In genomic region chr7:81208944-81209343, GRCm38 (mm10) we compare ENCODE assay signal across 9 mouse cellular contexts. TPM values are rescaled to one million over a fixed set of nuclear protein-coding genes. Genes with fewer than 3 reads are reported as not detected.
DNase-seq lines count a peak whose midpoint lies in the region; ATAC-seq and TF ChIP-seq lines count a peak whose summit lies in the region.
"Had no signal": no experiment of that assay in that cellular context is flagged by ENCODE, and none has a peak within 500 bp of the region (broad histone marks: within the 10 kb centered on the region; RNA-seq: fewer than 3 reads in every experiment).

No protein-coding gene starts in this region.

- TF ChIP-seq CTCF in forebrain, postnatal 0 days (IDR thresholded peaks at IDR 0.05; ENCODE audit: low read depth), result peak; percentile 59
- peak; percentile 59 for TF ChIP-seq CTCF in cortical plate, adult 2 months (IDR thresholded peaks at IDR 0.05; ENCODE audit: extremely low read depth, insufficient read depth, low read length)
- TF ChIP-seq CTCF in intestine, postnatal 0 days (IDR thresholded peaks at IDR 0.05; ENCODE audit: low read depth), result peak; percentile 84

- H3K4me2 ChIP-seq in forebrain, postnatal 0 days (ENCODE audit: low read depth), result no peak overlapping the region
- H3K4me2 ChIP-seq in forebrain, embryonic 16.5 days (ENCODE audit: low read length), result no peak overlapping the region
- H3K4me2 ChIP-seq in intestine, postnatal 0 days (replicated peaks; ENCODE audit: low read depth), result no peak overlapping the region; the same call in 1 of the 2 replicates
- no peak overlapping the region for H3K4me2 ChIP-seq in liver, embryonic 11.5 days
- H3K4me2 ChIP-seq: limb, embryonic 15.5 days had no signal

- no peaks in the 10 kb centered on the region for H3K9me3 ChIP-seq in forebrain, postnatal 0 days (ENCODE audit: low read length)
- no peaks in the 10 kb centered on the region for H3K9me3 ChIP-seq in forebrain, embryonic 16.5 days (ENCODE audit: control insufficient read depth, low read length)
- no peaks in the 10 kb centered on the region for H3K9me3 ChIP-seq in intestine, postnatal 0 days (ENCODE audit: control insufficient read depth)
- no peaks in the 10 kb centered on the region for H3K9me3 ChIP-seq in liver, embryonic 11.5 days (ENCODE audit: control insufficient read depth, low read length)
- H3K9me3 ChIP-seq: limb, embryonic 15.5 days had no signal

- H3K27ac ChIP-seq in forebrain, postnatal 0 days (ENCODE audit: low read depth, low read length), result no peak overlapping the region
- H3K27ac ChIP-seq in forebrain, embryonic 16.5 days (ENCODE audit: low read length), result no peak overlapping the region
- no peak overlapping the region for H3K27ac ChIP-seq in cortical plate, adult 2 months (ENCODE audit: insufficient read depth, low read length)
- no peak overlapping the region for H3K27ac ChIP-seq in intestine, postnatal 0 days (ENCODE audit: low read depth, low read length)
- H3K27ac ChIP-seq in liver, embryonic 11.5 days (ENCODE audit: low read depth, low read length), result no peak overlapping the region
- H3K27ac ChIP-seq: limb, embryonic 15.5 days had no signal

- peak; percentile 27 for DNase-seq in forebrain, postnatal 0 days
- peak; percentile 18 for DNase-seq in MN1 (ENCODE audit: low spot score)
- DNase-seq in liver, embryonic 11.5 days (ENCODE audit: low spot score), result peak; percentile 55
- peak; percentile 73 for DNase-seq in retina, postnatal 1 day
- peak; percentile 82 for DNase-seq in thymus, postnatal 4 days

- H3K36me3 ChIP-seq in forebrain, postnatal 0 days (ENCODE audit: insufficient read depth), result no peaks in the 10 kb centered on the region
- no peaks in the 10 kb centered on the region for H3K36me3 ChIP-seq in forebrain, embryonic 16.5 days (ENCODE audit: control insufficient read depth, insufficient read depth)
- H3K36me3 ChIP-seq in intestine, postnatal 0 days (ENCODE audit: control insufficient read depth, insufficient read depth), result no peaks in the 10 kb centered on the region
- no peaks in the 10 kb centered on the region for H3K36me3 ChIP-seq in liver, embryonic 11.5 days (ENCODE audit: control insufficient read depth, insufficient read depth, low read length)
- H3K36me3 ChIP-seq: limb, embryonic 15.5 days had no signal

- 19% methylated on average over 6 of the region's 6 CpGs for WGBS in forebrain, postnatal 0 days
- WGBS in forebrain, embryonic 16.5 days, result 20% methylated on average over 6 of the region's 6 CpGs
- 21% methylated on average over 6 of the region's 6 CpGs for whole genome bisulfite sequencing in intestine, postnatal 0 days
- WGBS in liver, embryonic 11.5 days, result 22% methylated on average over 6 of the region's 6 CpGs

- peaks cover 29% of the 10 kb centered on the region for H3K27me3 ChIP-seq in forebrain, postnatal 0 days (ENCODE audit: insufficient read depth, low read length)
- H3K27me3 ChIP-seq in forebrain, embryonic 16.5 days (replicated peaks; ENCODE audit: control insufficient read depth, insufficient read depth, low read length), result peaks cover 36% of the 10 kb centered on the region
- no peaks in the 10 kb centered on the region for H3K27me3 ChIP-seq in intestine, postnatal 0 days (replicated peaks; ENCODE audit: control insufficient read depth, insufficient read depth, low read length)
- H3K27me3 ChIP-seq in liver, embryonic 11.5 days (replicated peaks; ENCODE audit: control insufficient read depth, insufficient read depth, low read length), result peaks cover 21% of the 10 kb centered on the region

- TF ChIP-seq POLR2A in cortical plate, adult 2 months (IDR thresholded peaks at IDR 0.05; ENCODE audit: extremely low read depth, insufficient read depth, low read length), result no peak

- ATAC-seq in forebrain, postnatal 0 days, result no peak
- no peak for ATAC-seq in forebrain, embryonic 16.5 days
- ATAC-seq in intestine, postnatal 0 days, result no peak
- no peak for ATAC-seq in liver, embryonic 11.5 days (replicated peaks; ENCODE audit: low FRiP score)

- no peak overlapping the region for H3K4me3 ChIP-seq in forebrain, postnatal 0 days (ENCODE audit: low read depth, low read length)
- no peak overlapping the region for H3K4me3 ChIP-seq in forebrain, embryonic 16.5 days (replicated peaks; ENCODE audit: low read length)
- no peak overlapping the region for H3K4me3 ChIP-seq in cortical plate, adult 2 months (ENCODE audit: insufficient read depth, low read length)
- H3K4me3 ChIP-seq in intestine, postnatal 0 days (ENCODE audit: low read depth, low read length), result no peak overlapping the region
- no peak overlapping the region for H3K4me3 ChIP-seq in liver, embryonic 11.5 days (ENCODE audit: low read depth, low read length)
- H3K4me3 ChIP-seq: limb, embryonic 15.5 days had no signal

- no peak overlapping the region for H3K9ac ChIP-seq in forebrain, postnatal 0 days
- no peak overlapping the region for H3K9ac ChIP-seq in forebrain, embryonic 16.5 days (replicated peaks; ENCODE audit: low read depth, low read length)
- H3K9ac ChIP-seq in intestine, postnatal 0 days (ENCODE audit: low read depth, low read length), result no peak overlapping the region
- H3K9ac ChIP-seq in liver, embryonic 11.5 days (ENCODE audit: low read depth, low read length), result no peak overlapping the region
- H3K9ac ChIP-seq: limb, embryonic 15.5 days had no signal

- no peaks in the 10 kb centered on the region for H3K4me1 ChIP-seq in forebrain, postnatal 0 days (ENCODE audit: insufficient read depth)
- H3K4me1 ChIP-seq in forebrain, embryonic 16.5 days (replicated peaks; ENCODE audit: control insufficient read depth, insufficient read depth, low read length), result peaks cover 15% of the 10 kb centered on the region
- H3K4me1 ChIP-seq in cortical plate, adult 2 months (ENCODE audit: control insufficient read depth, insufficient read depth, low read length), result no peaks in the 10 kb centered on the region
- no peaks in the 10 kb centered on the region for H3K4me1 ChIP-seq in intestine, postnatal 0 days (replicated peaks; ENCODE audit: control insufficient read depth, insufficient read depth, low read length)
- peaks cover 13% of the 10 kb centered on the region for H3K4me1 ChIP-seq in liver, embryonic 11.5 days (replicated peaks; ENCODE audit: control insufficient read depth, insufficient read depth, low read length)

RNA-seq across cellular contexts. Expression of gene Pde8a, which starts 4.5 kb away (rescaled TPM):
- total RNA-seq in forebrain, postnatal 0 days (2014; rRNA removed), result 2.3 and 2.7 TPM in 2 replicates
- 1.0 and 1.1 TPM in 2 replicates for polyA plus RNA-seq in forebrain, postnatal 0 days (2015; fragmentation: Nextera tagmentation; extraction: Ambion mirVana)
- 2.1 and 2.3 TPM in 2 replicates for polyA plus RNA-seq in forebrain, embryonic 16.5 days (2015; fragmentation: Nextera tagmentation; extraction: Ambion mirVana)
- 13.1 and 16.1 TPM in 2 replicates for polyA plus RNA-seq in cortical plate, adult 2 months (2012; rRNA removed)
- 3.6 and 3.8 TPM in 2 replicates for polyA plus RNA-seq in intestine, postnatal 0 days (2015; fragmentation: Nextera tagmentation; extraction: Ambion mirVana)
- 1.7 and 1.9 TPM in 2 replicates for polyA plus RNA-seq in liver, embryonic 11.5 days (2014; fragmentation: Nextera tagmentation; extraction: Ambion mirVana)

Comparison
In these comparisons a context has a peak if more than half of its experiments do, and no peak if none do; other contexts are left out.
1. DNase-seq: peak in every context shown above with its lines; median percentile 82 in thymus, postnatal 4 days; 73 in retina, postnatal 1 day; 55 in liver, embryonic 11.5 days; 27 in forebrain, postnatal 0 days; 18 in MN1.